Mouse (Mus musculus): Measurements from ENCODE around the gene Sh2d6.

GRCm38 (mm10) chr6:72512386-72513070, 9.0 kb downstream of the Sh2d6 start:
- no peak for TF ChIP-seq TAL1 (IDR thresholded peaks at IDR 0.05; ENCODE audit: low read length)
- TF ChIP-seq GATA1 (IDR thresholded peaks at IDR 0.05; ENCODE audit: low read length) = peak; percentile 45; the same call in 1 of the 2 replicates

Data from erythroblast, embryonic 14.5 days (primary cell).